8 mouse cellular contexts compared by ENCODE assay signal in genomic region chr4:135175406-135176120, GRCm38 (mm10). TPM values are rescaled to one million over a fixed set of nuclear protein-coding genes. Genes with fewer than 3 reads are reported as not detected.
DNase-seq lines count a peak whose midpoint lies in the region; ATAC-seq and TF ChIP-seq lines count a peak whose summit lies in the region.

No protein-coding gene starts in this region.

- TF ChIP-seq POLR2A in thymus, adult 2 months (IDR thresholded peaks at IDR 0.05; ENCODE audit: control insufficient read depth, extremely low read depth, insufficient read depth, low read length, poor library complexity): no peak

- no peaks in the 10 kb centered on the region for H3K36me3 ChIP-seq in lung, embryonic 16.5 days (ENCODE audit: control insufficient read depth, insufficient read depth, low read length)
- H3K36me3 ChIP-seq in heart, embryonic 15.5 days: no peaks in the 10 kb centered on the region
- H3K36me3 ChIP-seq in liver, embryonic 13.5 days: no peaks in the 10 kb centered on the region
- H3K36me3 ChIP-seq in stomach, embryonic 16.5 days (ENCODE audit: control insufficient read depth, insufficient read depth, low read length): no peaks in the 10 kb centered on the region
- H3K36me3 ChIP-seq in thymus, adult 2 months (ENCODE audit: control insufficient read depth, insufficient read depth, low read length): no peaks in the 10 kb centered on the region

- peak; percentile 58 for ATAC-seq in lung, embryonic 16.5 days (ENCODE audit: low read depth)
- ATAC-seq in heart, embryonic 15.5 days (replicated peaks; ENCODE audit: insufficient number of reproducible peaks, insufficient read depth, low FRiP score, low read depth): 0 out of 2 replicates have a peak, but pooled peaks have one; percentile 47
- ATAC-seq in liver, embryonic 13.5 days (ENCODE audit: low read depth): no peak
- ATAC-seq in stomach, embryonic 16.5 days (ENCODE audit: insufficient read depth, low FRiP score): no peak

- H3K9ac ChIP-seq in lung, embryonic 16.5 days (ENCODE audit: low read length): peak overlapping the region; percentile 48; the same call in 1 of the 2 replicates
- H3K9ac ChIP-seq in heart, embryonic 15.5 days: peak overlapping the region; percentile 32; the same call in 1 of the 2 replicates
- H3K9ac ChIP-seq in liver, embryonic 13.5 days: no peak overlapping the region
- H3K9ac ChIP-seq in stomach, embryonic 16.5 days (ENCODE audit: low read length): peak overlapping the region; percentile 1; the same call in 1 of the 2 replicates

- intact Hi-C loops in left cerebral cortex, postnatal 10 days (cut with DNase I): no loop called here

- H3K4me2 ChIP-seq in lung, embryonic 16.5 days (ENCODE audit: low read depth, low read length): peak overlapping the region; percentile 61
- H3K4me2 ChIP-seq in heart, embryonic 15.5 days: peak overlapping the region; percentile 69
- peak overlapping the region; percentile 27 for H3K4me2 ChIP-seq in liver, embryonic 13.5 days
- peak overlapping the region; percentile 50 for H3K4me2 ChIP-seq in stomach, embryonic 16.5 days (ENCODE audit: low read depth, low read length)

- H3K27ac ChIP-seq in lung, embryonic 16.5 days (ENCODE audit: low read length): no peak overlapping the region
- H3K27ac ChIP-seq in heart, embryonic 15.5 days: no peak overlapping the region
- H3K27ac ChIP-seq in liver, embryonic 13.5 days: no peak overlapping the region
- H3K27ac ChIP-seq in stomach, embryonic 16.5 days (ENCODE audit: low read length): no peak overlapping the region
- H3K27ac ChIP-seq in thymus, adult 2 months (ENCODE audit: control insufficient read depth, insufficient read depth, low read length): no peak overlapping the region

- H3K27me3 ChIP-seq in lung, embryonic 16.5 days (ENCODE audit: control insufficient read depth, insufficient read depth, low read depth, low read length): peaks cover 22% of the 10 kb centered on the region
- peaks cover 59% of the 10 kb centered on the region for H3K27me3 ChIP-seq in heart, embryonic 15.5 days
- H3K27me3 ChIP-seq in liver, embryonic 13.5 days: peaks cover 30% of the 10 kb centered on the region
- peaks cover 13% of the 10 kb centered on the region; the same call in 1 of the 2 replicates for H3K27me3 ChIP-seq in stomach, embryonic 16.5 days (ENCODE audit: control insufficient read depth, insufficient read depth, low read length)
- no peaks in the 10 kb centered on the region for H3K27me3 ChIP-seq in thymus, adult 2 months (ENCODE audit: control insufficient read depth, insufficient read depth, low read length)

- no peak for TF ChIP-seq CTCF in thymus, adult 2 months (IDR thresholded peaks at IDR 0.05; ENCODE audit: borderline replicate concordance, control insufficient read depth, extremely low read depth, insufficient read depth, low read length, poor library complexity)

- H3K4me3 ChIP-seq in lung, embryonic 16.5 days (ENCODE audit: low read length): peak overlapping the region; percentile 34
- H3K4me3 ChIP-seq in heart, embryonic 15.5 days: peak overlapping the region; percentile 38
- no peak overlapping the region for H3K4me3 ChIP-seq in liver, embryonic 13.5 days (replicated peaks)
- H3K4me3 ChIP-seq in stomach, embryonic 16.5 days (replicated peaks; ENCODE audit: low read length): peak overlapping the region; percentile 17; the same call in 1 of the 2 replicates
- no peak overlapping the region for H3K4me3 ChIP-seq in thymus, adult 2 months (ENCODE audit: control insufficient read depth, insufficient read depth, low read length)

- DNase-seq in lung, postnatal 36 days: no peak
- DNase-seq in liver, embryonic 13.5 days: no peak
- no peak for DNase-seq in thymus, adult 2 months
- no peak for DNase-seq in layer of hippocampus, adult 18-20 months (ENCODE audit: low spot score in 2 of 2)
- DNase-seq in left cerebral cortex, postnatal 10 days (ENCODE audit: extremely low spot score in 1 of 2, low spot score in 2 of 2): no peak

- WGBS in lung, embryonic 16.5 days: 13% methylated on average over 38 of the region's 38 CpGs
- WGBS in heart, embryonic 15.5 days: 22% methylated on average over 38 of the region's 38 CpGs
- 52% methylated on average over 37 of the region's 38 CpGs for WGBS in liver, embryonic 13.5 days (ENCODE audit: insufficient replicate concordance)
- WGBS in stomach, embryonic 16.5 days: 16% methylated on average over 38 of the region's 38 CpGs
- WGBS in thymus, adult 2 months: 94% methylated on average over 38 of the region's 38 CpGs

- no peaks in the 10 kb centered on the region for H3K9me3 ChIP-seq in lung, embryonic 16.5 days (ENCODE audit: control insufficient read depth, low read length)
- H3K9me3 ChIP-seq in heart, embryonic 15.5 days (replicated peaks): no peaks in the 10 kb centered on the region
- H3K9me3 ChIP-seq in liver, embryonic 13.5 days (replicated peaks): no peaks in the 10 kb centered on the region
- no peaks in the 10 kb centered on the region for H3K9me3 ChIP-seq in stomach, embryonic 16.5 days (replicated peaks; ENCODE audit: control insufficient read depth, low read length)

- peaks cover 8% of the 10 kb centered on the region for H3K4me1 ChIP-seq in lung, embryonic 16.5 days (replicated peaks; ENCODE audit: control insufficient read depth, insufficient read depth, low read length)
- H3K4me1 ChIP-seq in heart, embryonic 15.5 days (replicated peaks): peaks cover 20% of the 10 kb centered on the region
- peaks cover 29% of the 10 kb centered on the region for H3K4me1 ChIP-seq in liver, embryonic 13.5 days (replicated peaks)
- H3K4me1 ChIP-seq in stomach, embryonic 16.5 days (ENCODE audit: control insufficient read depth, insufficient read depth, low read length): peaks cover 4% of the 10 kb centered on the region
- H3K4me1 ChIP-seq in thymus, adult 2 months (replicated peaks; ENCODE audit: control insufficient read depth, insufficient read depth, low read length): peaks cover 12% of the 10 kb centered on the region

RNA-seq across cellular contexts. Expression of gene Runx3, which starts 55.1 kb away (rescaled TPM):
- polyA plus RNA-seq in lung, embryonic 16.5 days (2015; fragmentation: Nextera tagmentation; extraction: Ambion mirVana): 0.16 and 0.19 TPM in 2 replicates
- polyA plus RNA-seq in heart, embryonic 15.5 days (2015; fragmentation: Nextera tagmentation; extraction: Ambion mirVana): 0.14 and 0.77 TPM in 2 replicates
- polyA plus RNA-seq in liver, embryonic 13.5 days (2015; fragmentation: Nextera tagmentation; extraction: Ambion mirVana): 0.79 and 0.83 TPM in 2 replicates
- 0.24 and 0.54 TPM in 2 replicates for polyA plus RNA-seq in stomach, embryonic 16.5 days (2015; fragmentation: Nextera tagmentation; extraction: Ambion mirVana)
- 24.6 and 34.2 TPM in 2 replicates for polyA plus RNA-seq in thymus, adult 2 months (2012; rRNA removed)
- not detected for total RNA-seq in layer of hippocampus, adult 18-20 months (2021)
- total RNA-seq in left cerebral cortex, postnatal 10 days (2021): not detected

Comparison
In these comparisons a context has a peak if more than half of its experiments do, and no peak if none do; other contexts are left out.
1. ATAC-seq: peak in lung, embryonic 16.5 days (single experiment) and heart, embryonic 15.5 days (single experiment); none in liver, embryonic 13.5 days (single experiment) and stomach, embryonic 16.5 days (single experiment).
2. H3K4me3 ChIP-seq: peak in lung, embryonic 16.5 days (single experiment), heart, embryonic 15.5 days (single experiment) and stomach, embryonic 16.5 days (single experiment); none in liver, embryonic 13.5 days (single experiment) and thymus, adult 2 months (single experiment).
3. RNA of gene Runx3, which starts 55.1 kb away (polyA plus RNA-seq): 24.6 to 34.2 TPM in thymus, adult 2 months; 0.79 to 0.83 TPM in liver, embryonic 13.5 days, 0.24 to 0.54 TPM in stomach, embryonic 16.5 days, 0.16 to 0.19 TPM in lung, embryonic 16.5 days and 0.14 to 0.77 TPM in heart, embryonic 15.5 days; every median in the first group is over 10 times any median in the second.
4. Peak in every context shown above with its lines, with median percentiles within 50 percentile points of each other: H3K4me2 ChIP-seq.